Mouse (Mus musculus) MEL (cell line): Measurements from ENCODE around the gene Mthfd1l. TPM values are rescaled to one million over a fixed set of nuclear protein-coding genes. Genes with fewer than 3 reads are reported as not detected.

Experiments used
- DNase-seq: peaks from one replicate; pipeline ENCODE4 v3.0.0; 2011; ENCODE audit warnings: low read depth, low spot score
- H3K27ac ChIP-seq: 2 replicates; pipeline ENCODE4 v1.5.1; 2012; ENCODE audit warnings: low read depth, mild to moderate bottlenecking, control low read depth, low read length, moderate library complexity; ENCODE audit not compliant: control insufficient read depth
- H3K27me3 ChIP-seq, 2 experiments: fragments of 150-350 bp in 1 of 2; sonication (generic) in 1 of 2; 2 replicates each; pipeline ENCODE4 v1.6.1; 2012; ENCODE audit warnings: low read length in 2 of 2, mild to moderate bottlenecking in 2 of 2, improper control_type of control experiment in 1 of 2, moderate library complexity in 1 of 2; ENCODE audit not compliant: insufficient read depth in 2 of 2, control insufficient read depth in 1 of 2
- H3K36me3 ChIP-seq, 2 experiments: 2 replicates each; pipeline ENCODE4 v1.6.1; 2012 to 2014; ENCODE audit warnings: low read length in 2 of 2, improper control_type of control experiment in 1 of 2, inconsistent platforms in 1 of 2, mild to moderate bottlenecking in 1 of 2; ENCODE audit not compliant: insufficient read depth in 2 of 2, control insufficient read depth in 1 of 2
- H3K4me1 ChIP-seq, 2 experiments: fragments of 150-350 bp in 1 of 2; sonication (generic) in 1 of 2; 2 replicates each; pipeline ENCODE4 v1.6.1; 2012; ENCODE audit warnings: low read length in 2 of 2, improper control_type of control experiment in 1 of 2, mild to moderate bottlenecking in 1 of 2; ENCODE audit not compliant: insufficient read depth in 2 of 2, control insufficient read depth in 1 of 2
- H3K4me3 ChIP-seq, 2 experiments: fragments of 150-350 bp in 1 of 2; sonication (generic) in 1 of 2; 2 replicates each; pipeline ENCODE4 v1.5.1; 2012; ENCODE audit warnings: low read depth in 2 of 2, low read length in 2 of 2, mild to moderate bottlenecking in 2 of 2, moderate library complexity in 2 of 2, control low read depth in 1 of 2, improper control_type of control experiment in 1 of 2; ENCODE audit not compliant: control insufficient read depth in 1 of 2, insufficient read depth in 1 of 2
- H3K79me2 ChIP-seq: 2 replicates; pipeline ENCODE4 v1.6.1; 2012; ENCODE audit warnings: mild to moderate bottlenecking, low read length, moderate library complexity; ENCODE audit not compliant: control insufficient read depth, poor library complexity, insufficient read depth
- H3K9ac ChIP-seq: 2 replicates; pipeline ENCODE4 v1.6.1; 2012; ENCODE audit warnings: low read depth, mild to moderate bottlenecking, control low read depth, low read length, moderate library complexity; ENCODE audit not compliant: control insufficient read depth, poor library complexity, severe bottlenecking
- H3K9me3 ChIP-seq: fragments of 150-350 bp; sonication (generic); replicated peaks from 2 replicates; pipeline ENCODE4 v1.6.1; 2012; ENCODE audit warnings: mild to moderate bottlenecking, low read length, improper control_type of control experiment, moderate library complexity; ENCODE audit not compliant: insufficient read depth
- CHD1 ChIP-seq: IDR thresholded peaks from 2 replicates; pipeline ENCODE4 v1.6.1; 2012; ENCODE audit warnings: low read depth, mild to moderate bottlenecking, inconsistent platforms, low read length, improper control_type of control experiment
- CHD2 ChIP-seq: IDR thresholded peaks from 2 replicates; pipeline ENCODE4 v1.6.1; 2011; ENCODE audit warnings: low read length, improper control_type of control experiment
- CTCF ChIP-seq, 3 experiments: IDR thresholded peaks in 2 of 3; conservative IDR thresholded peaks in 1 of 3; 2 replicates each; pipeline ENCODE4 v1.5.1; 2011 to 2012; ENCODE audit warnings: low read length in 3 of 3, low read depth in 2 of 3, mild to moderate bottlenecking in 2 of 3, improper control_type of control experiment in 1 of 3, inconsistent platforms in 1 of 3, mixed read lengths in 1 of 3, moderate library complexity in 1 of 3; ENCODE audit not compliant: control insufficient read depth in 1 of 3, insufficient read depth in 1 of 3, poor library complexity in 1 of 3, severe bottlenecking in 1 of 3
- ELF1 ChIP-seq: IDR thresholded peaks from 2 replicates; pipeline ENCODE4 v1.6.1; 2014; ENCODE audit warnings: low read depth, mild to moderate bottlenecking, inconsistent platforms, low read length, improper control_type of control experiment, moderate library complexity
- EP300 ChIP-seq, 2 experiments: IDR thresholded peaks; 2 replicates each; pipeline ENCODE4 v1.6.1; 2011; ENCODE audit warnings: improper control_type of control experiment in 2 of 2, low read length in 2 of 2, low read depth in 1 of 2, mild to moderate bottlenecking in 1 of 2
- GATA1 ChIP-seq: IDR thresholded peaks from 2 replicates; pipeline ENCODE4 v1.6.1; 2011; ENCODE audit warnings: low read depth, low read length, improper control_type of control experiment
- HCFC1 ChIP-seq: IDR thresholded peaks from 2 replicates; pipeline ENCODE4 v1.6.1; 2012; ENCODE audit warnings: low read depth, mild to moderate bottlenecking, inconsistent platforms, low read length, improper control_type of control experiment, moderate library complexity
- JUND ChIP-seq: IDR thresholded peaks from 2 replicates; pipeline ENCODE4 v1.6.1; 2011; ENCODE audit warnings: low read depth, mild to moderate bottlenecking, improper control_type of control experiment, low read length
- MAFK ChIP-seq: IDR thresholded peaks from 2 replicates; pipeline ENCODE4 v1.6.1; 2011; ENCODE audit warnings: low read depth, mild to moderate bottlenecking, low read length, improper control_type of control experiment, borderline replicate concordance
- MAX ChIP-seq: IDR thresholded peaks from 2 replicates; pipeline ENCODE4 v1.6.1; 2011; ENCODE audit warnings: low read length, improper control_type of control experiment
- MEF2A ChIP-seq: IDR thresholded peaks from 2 replicates; pipeline ENCODE4 v1.6.1; 2014; ENCODE audit warnings: low read depth, mild to moderate bottlenecking, inconsistent platforms, low read length, improper control_type of control experiment; ENCODE audit not compliant: poor library complexity, insufficient replicate concordance, severe bottlenecking; ENCODE audit errors: extremely low read depth
- MXI1 ChIP-seq: IDR thresholded peaks from 2 replicates; pipeline ENCODE4 v1.6.1; 2011; ENCODE audit warnings: mild to moderate bottlenecking, low read depth, low read length, improper control_type of control experiment
- MYB ChIP-seq: IDR thresholded peaks from 2 replicates; pipeline ENCODE4 v1.6.1; 2011; ENCODE audit warnings: mild to moderate bottlenecking, low read depth, low read length, improper control_type of control experiment
- MYC ChIP-seq: IDR thresholded peaks from 2 replicates; pipeline ENCODE4 v1.6.1; 2011; ENCODE audit warnings: low read depth, mild to moderate bottlenecking, low read length, improper control_type of control experiment, moderate library complexity
- POLR2A ChIP-seq, 2 experiments: IDR thresholded peaks; 2 replicates each; pipeline ENCODE4 v1.6.1; 2011 to 2012; ENCODE audit warnings: low read length in 2 of 2, mild to moderate bottlenecking in 2 of 2, control low read depth in 1 of 2, improper control_type of control experiment in 1 of 2, low read depth in 1 of 2, moderate library complexity in 1 of 2; ENCODE audit not compliant: control insufficient read depth in 1 of 2, insufficient read depth in 1 of 2, poor library complexity in 1 of 2
- RAD21 ChIP-seq: IDR thresholded peaks from 2 replicates; pipeline ENCODE4 v1.6.1; 2011; ENCODE audit warnings: mild to moderate bottlenecking, low read depth, low read length, improper control_type of control experiment
- RCOR1 ChIP-seq: IDR thresholded peaks from 2 replicates; pipeline ENCODE4 v1.6.1; 2012; ENCODE audit warnings: low read depth, mild to moderate bottlenecking, inconsistent platforms, low read length, improper control_type of control experiment
- SMC3 ChIP-seq: IDR thresholded peaks from 2 replicates; pipeline ENCODE4 v1.6.1; 2011; ENCODE audit warnings: low read depth, low read length, improper control_type of control experiment
- TAL1 ChIP-seq: IDR thresholded peaks from 2 replicates; pipeline ENCODE4 v1.6.1; 2012; ENCODE audit warnings: mild to moderate bottlenecking, inconsistent platforms, low read length, moderate library complexity, mixed read lengths
- TBP ChIP-seq: IDR thresholded peaks from 2 replicates; pipeline ENCODE4 v1.8.0; 2011; ENCODE audit warnings: low read depth, low read length, improper control_type of control experiment
- TCF12 ChIP-seq: IDR thresholded peaks from 2 replicates; pipeline ENCODE4 v1.6.1; 2014; ENCODE audit warnings: low read depth, mild to moderate bottlenecking, inconsistent platforms, low read length, improper control_type of control experiment, moderate library complexity
- UBTF ChIP-seq: IDR thresholded peaks from 2 replicates; pipeline ENCODE4 v1.6.1; 2012; ENCODE audit warnings: low read depth, mild to moderate bottlenecking, inconsistent platforms, low read length, improper control_type of control experiment, moderate library complexity, borderline replicate concordance; ENCODE audit not compliant: insufficient read depth
- USF1 ChIP-seq: IDR thresholded peaks from 2 replicates; pipeline ENCODE4 v1.6.1; 2014; ENCODE audit warnings: low read depth, mild to moderate bottlenecking, inconsistent platforms, low read length, improper control_type of control experiment, moderate library complexity
- USF2 ChIP-seq, 2 experiments: IDR thresholded peaks; 2 replicates each; pipeline ENCODE4 v1.6.1; 2011 to 2012; ENCODE audit warnings: improper control_type of control experiment in 2 of 2, low read length in 2 of 2, borderline replicate concordance in 1 of 2, inconsistent platforms in 1 of 2, low read depth in 1 of 2, mild to moderate bottlenecking in 1 of 2; ENCODE audit not compliant: insufficient read depth in 1 of 2
- ZC3H11A ChIP-seq: IDR thresholded peaks from 2 replicates; pipeline ENCODE4 v1.6.1; 2012; ENCODE audit warnings: low read depth, mild to moderate bottlenecking, inconsistent platforms, low read length, improper control_type of control experiment
- ZMIZ1 ChIP-seq: IDR thresholded peaks from 2 replicates; pipeline ENCODE4 v1.6.1; 2012; ENCODE audit warnings: low read depth, mild to moderate bottlenecking, inconsistent platforms, low read length, improper control_type of control experiment, moderate library complexity
- ZNF384 ChIP-seq: IDR thresholded peaks from 2 replicates; pipeline ENCODE4 v1.6.1; 2012; ENCODE audit warnings: low read depth, mild to moderate bottlenecking, inconsistent platforms, low read length, improper control_type of control experiment
- polyA plus RNA-seq, 2 experiments: library from polyadenylated mRNA; stranded (reverse) in 1 of 2; unstranded in 1 of 2; fragments of >175 nt in 1 of 2; fragments of >200 nt in 1 of 2; gene quantifications; 2 replicates each; pipeline versions ENCODE4 v1.2.1 to v1.2.4; 2012; ENCODE audit warnings: low replicate concordance in 2 of 2, low read depth in 1 of 2; ENCODE audit not compliant: insufficient read length in 2 of 2, insufficient read depth in 1 of 2, missing spikeins in 1 of 2
- total RNA-seq: library from RNA; depleted of rRNA; stranded (reverse); fragments of 300-350 nt; gene quantifications from 2 replicates; pipeline ENCODE4 v1.2.3, GENCODE M21; 2012

The Mthfd1l gene
- total and polyA plus RNA-seq, 3 experiments = 43.1 to 1,097 (median 83.0) TPM

DNA sequence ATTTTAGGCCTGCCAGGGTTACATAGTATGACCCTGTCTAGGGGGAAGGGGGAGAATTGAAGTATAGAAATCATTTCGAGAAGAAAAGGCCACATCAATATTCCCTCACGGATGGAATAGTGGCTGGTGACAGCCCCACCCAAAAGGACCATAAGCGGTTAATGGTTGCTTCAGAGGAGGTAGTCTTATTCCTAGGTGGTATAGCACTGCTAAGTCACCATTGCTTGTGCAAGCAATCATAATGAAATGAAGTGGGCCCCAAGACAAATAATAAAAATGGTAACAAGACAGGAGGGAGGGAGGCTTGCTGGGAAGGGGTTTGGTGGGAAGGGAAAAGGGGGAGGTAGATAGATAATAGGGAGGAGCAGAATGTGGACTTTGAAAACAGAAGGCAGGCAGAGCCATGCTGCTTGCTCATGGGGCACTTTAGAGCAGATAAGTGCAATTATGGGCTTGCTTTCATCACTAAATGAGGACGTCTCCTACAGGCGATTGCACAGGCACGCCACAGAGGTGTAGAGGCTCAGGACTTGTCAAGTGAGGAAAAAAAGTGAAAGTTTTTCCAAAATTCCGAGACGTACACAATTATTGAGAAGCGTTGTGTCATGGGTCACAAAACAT lies 105.4 kb downstream of the Mthfd1l start:
- Histone ChIP-seq H3K36me3 (peaks cover 1 to 3% of the 10 kb centered on the region in 2 experiments; a peak in 3 of 4 replicates), H3K27me3 (no peaks in the 10 kb centered on the region), H3K79me2 (no peaks in the 10 kb centered on the region), H3K4me3 (no peak overlapping the region), H3K9me3 (no peaks in the 10 kb centered on the region), H3K4me1 (no peaks in the 10 kb centered on the region), H3K9ac (no peak overlapping the region), H3K27ac (no peak overlapping the region)
- DNase-seq = no peak
- no peak for TF ChIP-seq USF1
- no peak for TF ChIP-seq HCFC1
- no peak for TF ChIP-seq EP300 (IDR thresholded peaks at IDR 0.05; ENCODE audit: low read depth in 1 of 2, low read length in 2 of 2)
- TF ChIP-seq TBP = no peak
- TF ChIP-seq MAX = no peak
- TF ChIP-seq SMC3 = no peak
- TF ChIP-seq CTCF (IDR thresholded peaks at IDR 0.05 in 2 of 3, conservative IDR thresholded peaks at IDR 0.05 in 1 of 3; ENCODE audit: control insufficient read depth in 1 of 3, insufficient read depth in 1 of 3, low read depth in 2 of 3, low read length in 3 of 3, poor library complexity in 1 of 3, severe bottlenecking in 1 of 3) = no peak
- no peak for TF ChIP-seq ZC3H11A
- TF ChIP-seq RCOR1 = no peak
- TF ChIP-seq MAFK = no peak
- TF ChIP-seq ZNF384 = no peak
- TF ChIP-seq ELF1 = no peak
- TF ChIP-seq CHD1 = no peak
- no peak for TF ChIP-seq JUND
- no peak for TF ChIP-seq MEF2A
- no peak for TF ChIP-seq USF2 (IDR thresholded peaks at IDR 0.05; ENCODE audit: borderline replicate concordance in 1 of 2, insufficient read depth in 1 of 2, low read depth in 1 of 2, low read length in 2 of 2)

DNA sequence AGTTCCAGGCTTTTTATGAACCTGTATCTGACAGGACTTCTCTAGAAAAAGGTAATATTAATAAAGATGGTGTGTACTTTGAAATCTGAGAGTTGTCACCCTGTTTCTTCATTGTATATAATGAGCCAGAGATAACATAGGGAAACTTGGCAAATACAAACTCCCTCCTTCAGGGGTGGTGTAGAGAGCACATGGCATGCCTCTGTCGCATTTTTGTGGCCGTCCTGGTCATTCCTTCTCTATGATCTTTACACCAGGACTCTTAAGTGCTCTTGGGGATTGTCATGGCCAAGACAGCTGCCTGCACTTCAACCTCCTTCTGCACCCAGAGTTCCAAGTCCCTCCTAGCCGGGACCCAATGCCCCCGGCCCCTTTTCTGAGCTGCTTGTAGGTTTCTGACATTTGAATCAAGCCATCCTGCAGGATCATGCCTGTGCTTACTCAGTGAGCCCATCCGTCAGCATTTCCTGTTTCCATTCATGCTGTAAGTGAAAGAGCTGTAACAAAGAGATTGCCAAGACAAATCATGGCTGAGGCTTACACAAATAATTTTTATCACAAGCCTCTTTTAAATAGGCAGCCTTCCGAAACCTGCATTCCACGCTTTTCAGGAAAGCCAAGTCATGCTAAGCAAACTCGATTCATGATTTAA lies 106.2 kb downstream of the Mthfd1l start:
- H3K4me3 ChIP-seq = no peak overlapping the region
- no peaks in the 10 kb centered on the region for H3K79me2 ChIP-seq
- H3K36me3 ChIP-seq = peaks cover 1 to 3% of the 10 kb centered on the region in 2 experiments; a peak in 3 of 4 replicates
- TF ChIP-seq MXI1 (no peak), EP300 (IDR thresholded peaks at IDR 0.05; ENCODE audit: low read depth in 1 of 2, low read length in 2 of 2) (no peak), UBTF (no peak), JUND (no peak), MAFK (no peak), MYB (no peak), RAD21 (no peak), ZNF384 (no peak), SMC3 (no peak), TCF12 (no peak), CHD2 (no peak), HCFC1 (no peak), GATA1 (no peak), ZMIZ1 (no peak), USF2 (IDR thresholded peaks at IDR 0.05; ENCODE audit: borderline replicate concordance in 1 of 2, insufficient read depth in 1 of 2, low read depth in 1 of 2, low read length in 2 of 2) (no peak), TAL1 (no peak), USF1 (no peak), POLR2A (IDR thresholded peaks at IDR 0.05; ENCODE audit: control insufficient read depth in 1 of 2, insufficient read depth in 1 of 2, low read depth in 1 of 2, low read length in 2 of 2, poor library complexity in 1 of 2) (no peak), RCOR1 (no peak), MYC (no peak)
- no peaks in the 10 kb centered on the region for H3K27me3 ChIP-seq
- no peaks in the 10 kb centered on the region for H3K9me3 ChIP-seq
- DNase-seq = no peak
- no peak overlapping the region for H3K27ac ChIP-seq
- no peak overlapping the region for H3K9ac ChIP-seq
- H3K4me1 ChIP-seq = no peaks in the 10 kb centered on the region
